Mouse (Mus musculus) kidney, postnatal 10 days (tissue): ENCODE results near the gene Ces1b.

Experiments used
- DNase-seq: peaks from one replicate; pipeline ENCODE4 v3.0.0; 2021; ENCODE audit warnings: mixed read lengths

Gene Ces1b

DNA sequence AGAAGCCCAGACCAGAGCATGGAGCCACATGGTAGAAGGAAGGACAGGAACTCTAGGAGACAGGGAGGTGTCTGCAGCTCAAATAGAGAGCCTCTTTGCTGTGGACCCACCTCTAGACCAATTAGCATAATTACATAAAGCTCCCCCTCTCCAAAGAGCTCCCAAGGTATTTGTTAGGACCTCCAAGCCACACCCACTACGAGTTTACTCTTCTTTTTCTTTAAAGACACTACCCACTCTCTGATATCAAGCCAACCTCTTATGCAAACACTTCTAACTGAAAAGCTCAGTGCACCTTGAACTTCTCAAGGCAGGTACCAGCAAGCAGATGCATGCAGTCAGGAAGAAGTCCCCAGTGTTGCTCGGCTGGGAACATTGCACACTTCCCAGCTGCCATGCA lies at the start of gene Ces1b:
Ces1b (minus strand) TSS at position 131 of the 400 bp plus-strand sequence.
- no peak for DNase-seq

DNA sequence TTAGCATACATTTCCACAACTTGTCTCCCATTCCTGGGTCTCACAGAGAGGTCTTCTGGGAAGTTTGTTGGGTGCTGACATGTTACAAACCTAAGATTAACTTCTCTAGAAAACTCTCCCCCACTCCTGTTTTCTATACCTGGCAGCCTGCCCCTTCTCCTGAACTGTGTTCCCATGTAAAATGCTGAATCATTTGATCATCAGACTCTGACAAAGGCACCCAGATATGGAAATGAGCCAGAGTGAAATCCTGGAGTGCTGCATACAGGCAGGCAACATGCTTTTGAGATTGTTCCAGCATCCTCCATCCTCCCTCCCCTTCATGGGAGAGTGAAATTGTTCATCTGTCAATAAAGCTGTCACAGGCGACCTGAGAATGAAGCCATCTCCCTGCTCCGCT lies 46.7 kb upstream of the Ces1b start:
- no peak for DNase-seq

DNA sequence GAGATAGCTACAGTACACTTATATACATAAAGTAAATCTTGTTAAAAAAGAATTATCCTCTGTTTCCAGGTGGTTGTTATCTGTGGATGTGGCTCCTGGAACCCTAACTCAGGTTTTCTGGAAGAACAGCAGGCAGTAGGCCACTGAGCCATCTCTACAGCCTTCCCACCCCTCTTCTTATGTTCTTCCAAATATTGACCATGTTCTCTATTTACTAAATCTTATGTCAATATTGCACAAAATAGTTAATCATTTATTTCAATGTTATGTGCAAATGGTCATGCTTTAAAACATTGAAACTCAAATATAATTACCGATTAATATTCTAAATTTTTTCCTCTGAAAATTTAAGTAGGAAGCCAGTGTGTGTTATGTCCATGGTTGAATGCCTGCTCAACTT lies 42.2 kb upstream of the Ces1b start:
- no peak for DNase-seq

DNA sequence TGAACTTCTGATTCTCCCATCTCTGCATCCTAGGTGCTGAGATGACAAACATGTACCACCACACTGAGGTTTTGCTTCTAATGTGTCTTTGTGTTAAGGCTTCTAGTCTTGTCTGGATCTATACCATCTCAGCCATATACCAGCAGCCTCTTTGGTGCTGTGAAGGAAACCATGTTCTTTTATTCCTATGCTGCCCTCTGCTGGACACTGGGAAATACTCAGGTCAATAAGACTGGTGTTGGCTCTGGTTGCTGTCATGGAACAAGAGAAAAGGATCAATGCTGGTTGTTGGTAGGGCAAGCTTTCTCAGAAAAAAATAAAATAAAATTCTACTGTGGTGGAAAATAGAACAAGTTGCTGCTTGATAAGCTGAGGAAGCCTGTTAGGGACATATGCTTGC lies 15.6 kb upstream of the Ces1b start:
- DNase-seq, result peak; percentile 55

DNA sequence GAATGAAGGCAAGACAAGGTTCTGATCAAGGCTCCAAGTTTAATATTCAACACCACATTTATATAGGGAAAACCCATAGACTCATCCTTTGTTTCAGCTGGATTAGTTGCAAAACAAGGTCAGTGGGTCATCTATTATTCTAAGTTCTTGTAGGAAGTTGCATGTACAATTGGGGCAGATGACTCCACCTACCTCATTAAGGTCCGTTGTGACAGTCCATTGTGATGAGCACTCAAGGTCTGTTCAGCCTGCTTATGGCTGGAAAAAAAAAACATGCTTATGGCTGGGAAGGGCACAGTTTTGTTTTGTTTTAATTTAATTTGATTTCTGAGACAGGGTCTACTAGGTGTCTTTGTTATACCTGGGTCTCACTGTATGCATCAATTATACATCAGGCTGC lies 11.5 kb upstream of the Ces1b start:
- no peak for DNase-seq

DNA sequence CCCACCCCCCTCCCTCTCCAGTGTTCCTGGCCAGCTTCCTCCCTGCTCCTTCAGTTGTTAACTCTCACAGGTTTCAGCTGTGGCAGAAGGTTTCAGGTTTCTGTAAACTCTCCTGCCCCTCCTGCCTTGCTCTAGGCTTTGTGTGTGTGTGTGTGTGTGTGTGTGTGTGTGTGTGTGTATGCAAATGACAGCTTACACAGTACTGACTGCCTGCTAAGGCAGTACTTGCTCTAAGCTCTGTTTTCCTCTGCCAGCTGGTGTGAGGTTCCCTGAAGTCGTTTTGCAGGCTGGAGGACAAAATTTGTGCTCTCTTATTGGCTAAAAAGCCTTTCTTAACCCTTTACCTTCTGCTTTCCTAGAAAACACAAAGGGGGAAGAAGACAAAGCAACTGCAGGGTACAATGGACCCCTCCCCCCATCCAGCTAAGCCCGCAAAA lies 8.9 kb upstream of the Ces1b start:
- peak; percentile 6 for DNase-seq

DNA sequence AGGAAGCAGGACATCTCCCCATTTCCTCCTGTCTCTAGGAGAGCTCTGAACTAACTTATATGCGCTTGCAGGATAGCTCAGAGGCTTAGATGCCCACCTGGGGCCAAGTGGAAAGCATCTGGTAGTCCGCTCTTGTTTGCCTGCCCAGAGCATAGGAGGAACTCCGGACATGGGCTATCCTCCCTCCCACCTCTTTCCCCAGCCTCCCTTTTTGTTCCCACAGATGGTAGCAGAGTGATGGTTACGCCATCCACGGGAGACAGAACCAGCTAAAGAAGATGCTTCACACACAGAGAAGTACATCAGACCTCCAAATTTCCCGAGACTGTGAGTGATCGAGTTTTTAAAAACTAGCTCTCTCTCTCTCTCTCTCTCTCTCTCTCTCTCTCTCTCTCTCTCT lies 8.4 kb upstream of the Ces1b start:
- no peak for DNase-seq

DNA sequence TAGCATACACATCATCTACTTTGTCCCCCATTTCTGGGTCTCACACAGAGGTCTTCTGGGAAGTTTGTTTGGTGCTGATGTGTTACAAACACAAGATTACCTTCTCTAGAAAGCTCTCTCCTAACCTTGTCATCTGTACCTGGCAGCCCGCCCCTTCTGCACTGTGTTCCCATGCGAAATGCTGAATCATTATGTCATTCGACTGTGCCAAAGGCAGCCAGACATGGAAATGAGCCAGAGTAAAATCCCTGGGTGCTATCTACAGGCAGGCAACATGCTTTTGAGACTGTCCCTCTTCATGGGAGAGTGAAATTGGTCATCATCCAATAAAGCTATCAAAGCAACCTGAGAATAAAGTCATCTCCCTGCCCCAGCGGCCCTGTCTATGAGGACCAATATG lies 4.6 kb downstream of the Ces1b start:
- DNase-seq, result no peak

DNA sequence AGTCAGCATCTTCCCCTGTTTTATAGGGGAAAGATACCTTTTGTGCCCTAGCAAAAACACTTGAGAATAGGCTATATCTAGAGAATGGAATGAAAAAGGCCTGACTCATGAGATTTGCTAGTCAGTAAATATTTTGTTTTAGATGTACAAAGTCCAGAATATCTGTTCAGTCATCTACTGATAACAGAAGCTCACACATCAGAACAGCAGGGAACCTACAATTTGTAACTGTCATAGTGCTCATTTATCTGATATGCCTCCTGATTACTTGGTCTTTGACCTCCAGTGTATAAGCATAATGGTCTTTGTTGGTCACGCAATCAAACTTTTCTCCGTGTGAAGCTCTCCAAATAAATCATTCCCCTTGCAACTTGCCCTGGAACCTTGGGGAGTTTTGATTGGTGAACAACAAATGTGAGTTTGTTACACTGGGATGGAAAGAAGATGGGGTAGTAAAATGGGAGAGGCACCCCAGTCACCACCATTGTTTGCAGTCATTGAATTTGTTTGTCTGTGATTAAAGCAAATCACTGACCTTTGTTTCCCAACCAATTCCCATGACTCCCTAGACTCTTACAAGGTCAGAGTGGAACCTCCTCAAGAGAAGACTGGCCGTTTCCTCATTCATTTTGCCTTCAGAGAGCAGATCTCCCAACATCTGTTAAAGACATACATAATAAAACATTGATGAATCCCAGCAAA lies 16.2 kb downstream of the Ces1b start:
- no peak for DNase-seq

DNA sequence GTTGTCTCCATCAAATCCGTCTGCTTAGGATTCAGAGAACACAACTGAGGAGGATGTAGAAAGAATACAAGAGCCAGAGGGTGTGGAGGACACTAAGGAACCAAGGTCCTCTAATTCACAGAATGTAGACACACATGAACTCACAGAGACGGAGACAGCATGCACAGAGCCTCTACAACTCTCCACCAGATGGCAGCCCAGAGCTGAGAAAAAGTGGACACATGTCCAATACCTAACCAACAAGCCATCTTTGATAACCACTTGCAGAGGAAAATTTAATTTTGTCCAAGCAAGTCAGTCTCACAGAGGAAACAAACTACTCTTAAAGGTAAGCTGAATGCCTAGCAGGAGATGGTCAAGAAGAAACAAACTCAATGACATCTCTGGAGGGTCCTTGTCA lies 20.6 kb downstream of the Ces1b start:
- DNase-seq, result peak; percentile 78

DNA sequence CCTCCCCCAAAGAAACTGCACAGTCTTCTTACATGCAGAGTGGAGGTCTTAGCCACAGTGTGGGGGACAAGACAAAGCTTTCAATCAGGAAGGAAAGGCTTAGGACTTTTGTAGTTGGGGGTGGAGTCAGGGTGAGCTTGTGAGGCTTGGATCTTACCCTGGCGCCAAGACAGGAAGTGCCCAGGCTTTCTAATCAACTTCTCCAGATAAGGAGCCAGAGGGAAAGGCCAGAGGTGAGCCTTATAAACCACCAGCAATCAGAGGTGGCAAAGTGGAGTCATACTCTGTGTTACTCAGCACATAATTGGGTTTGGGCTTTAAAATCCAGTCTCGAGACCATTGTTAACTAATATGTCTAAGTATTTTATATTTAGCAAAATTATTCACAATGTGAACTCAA lies 24.6 kb downstream of the Ces1b start:
- DNase-seq, result no peak

DNA sequence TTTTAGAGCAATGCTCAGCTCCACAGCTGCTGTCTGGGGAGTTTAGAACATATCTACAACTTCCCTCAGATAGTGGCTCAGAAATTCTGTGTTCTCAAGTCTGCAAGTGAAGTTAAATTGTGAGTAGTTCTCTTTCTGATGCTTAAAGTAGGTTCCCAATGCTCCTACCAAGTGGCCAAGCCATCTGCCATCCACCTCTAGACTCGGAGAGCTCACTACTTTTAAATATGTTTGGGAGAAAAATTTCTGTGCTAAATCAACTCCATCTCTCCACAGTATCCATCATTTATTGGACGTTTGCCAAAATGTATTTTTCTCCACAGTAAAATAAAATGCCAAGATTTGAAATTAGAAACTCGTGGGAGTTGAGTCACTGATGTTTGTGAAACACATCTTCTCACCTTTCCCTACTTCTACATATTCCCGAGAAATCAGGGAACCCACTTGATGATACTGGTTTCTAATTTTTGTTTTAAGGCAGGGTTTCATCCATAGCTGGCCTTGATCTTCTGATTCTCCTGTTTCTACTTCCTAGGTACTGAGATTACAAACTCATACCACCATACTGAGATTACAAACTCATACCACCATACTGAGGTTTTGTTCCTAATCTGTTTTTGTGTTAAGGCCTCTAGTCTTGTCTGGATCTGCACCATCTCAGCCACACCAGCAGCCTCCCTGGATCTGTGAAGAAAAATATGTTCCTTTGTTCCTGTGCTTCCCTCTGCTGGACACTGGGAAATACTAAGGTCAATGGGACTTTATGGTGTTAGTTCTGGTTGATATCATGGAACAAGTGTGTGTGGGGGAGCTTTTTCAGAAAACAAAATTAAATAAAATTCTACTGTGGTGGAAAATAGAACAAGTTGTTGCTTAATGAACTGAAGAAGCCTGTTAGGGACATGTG lies 31.1 kb downstream of the Ces1b start:
- DNase-seq, result peak; percentile 7

DNA sequence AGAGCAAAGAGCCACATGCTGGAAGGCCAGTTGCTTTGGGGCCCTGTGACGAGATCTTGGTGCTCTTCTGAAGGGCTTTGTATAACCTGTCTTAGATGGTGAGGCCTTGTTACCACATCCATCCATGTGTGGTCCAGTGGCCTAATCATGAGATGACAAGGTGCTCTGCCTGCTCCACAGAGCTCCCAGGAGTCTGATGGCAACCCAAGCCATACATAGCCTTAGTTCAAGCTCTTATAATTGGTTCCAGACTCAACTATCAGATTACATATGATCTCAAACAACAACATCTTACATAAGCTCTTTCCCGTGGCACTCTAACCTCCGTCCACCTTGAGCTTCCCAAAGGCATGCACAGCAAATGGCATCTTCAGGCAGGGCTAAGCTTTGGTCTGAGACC lies 31.7 kb downstream of the Ces1b start, which contains the start of gene Ces1a:
Ces1a (minus strand) TSS at position 101 of the 400 bp plus-strand sequence.
- no peak for DNase-seq

DNA sequence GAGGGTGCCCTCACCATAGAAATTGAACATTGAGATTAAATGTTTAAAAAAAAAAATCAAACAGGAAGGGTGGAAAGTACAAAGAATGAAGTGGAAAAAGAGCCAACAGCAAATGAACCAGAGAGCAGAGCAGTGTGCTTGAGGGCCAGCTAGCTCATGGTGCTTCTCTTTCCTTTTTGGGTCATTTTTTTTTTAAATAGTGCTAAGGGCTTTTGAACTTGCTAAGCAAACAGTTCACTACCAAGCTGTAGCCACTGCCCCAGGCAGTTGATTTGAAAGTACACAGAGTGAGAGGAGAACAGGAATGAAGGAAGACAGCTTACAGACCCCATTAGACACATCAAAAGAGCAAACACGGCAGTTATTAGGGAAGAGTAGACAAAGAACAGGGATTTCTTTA lies 36.7 kb downstream of the Ces1b start:
- no peak for DNase-seq

DNA sequence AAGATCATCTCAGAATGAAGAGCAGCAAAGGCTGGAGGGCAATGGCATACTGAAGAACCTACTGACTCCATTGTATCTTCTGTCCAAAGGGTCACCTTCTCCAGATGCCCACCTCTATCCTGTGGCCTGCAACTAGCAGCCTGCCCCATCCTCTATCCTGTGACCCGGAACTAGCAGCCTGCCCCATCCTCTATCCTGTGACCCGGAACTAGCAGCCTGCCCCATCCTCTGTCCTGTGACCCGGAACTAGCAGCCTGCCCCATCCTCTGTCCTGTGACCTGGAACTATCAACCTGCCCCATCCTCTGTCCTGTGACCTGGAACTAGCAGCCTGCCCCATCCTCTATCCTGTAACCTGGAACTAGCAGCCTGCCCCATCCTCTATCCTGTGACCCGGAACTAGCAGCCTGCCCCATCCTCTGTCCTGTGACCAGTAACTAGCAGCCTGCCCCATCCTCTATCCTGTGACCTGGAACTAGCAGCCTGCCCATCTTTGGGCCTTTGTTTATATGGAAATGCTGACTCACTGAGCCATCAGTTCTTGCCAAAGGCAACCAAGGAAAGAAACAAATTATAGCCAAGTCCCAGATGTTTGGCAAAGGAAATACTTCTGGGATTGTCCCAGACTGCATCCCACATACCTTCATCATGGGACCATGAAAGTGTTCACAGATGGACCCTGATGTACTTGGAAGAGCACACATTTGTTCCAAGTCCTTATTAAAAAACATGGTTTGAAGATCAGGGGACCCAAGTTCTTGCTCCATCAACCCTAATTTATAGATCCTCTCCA lies 38.8 kb downstream of the Ces1b start:
- DNase-seq, result no peak

DNA sequence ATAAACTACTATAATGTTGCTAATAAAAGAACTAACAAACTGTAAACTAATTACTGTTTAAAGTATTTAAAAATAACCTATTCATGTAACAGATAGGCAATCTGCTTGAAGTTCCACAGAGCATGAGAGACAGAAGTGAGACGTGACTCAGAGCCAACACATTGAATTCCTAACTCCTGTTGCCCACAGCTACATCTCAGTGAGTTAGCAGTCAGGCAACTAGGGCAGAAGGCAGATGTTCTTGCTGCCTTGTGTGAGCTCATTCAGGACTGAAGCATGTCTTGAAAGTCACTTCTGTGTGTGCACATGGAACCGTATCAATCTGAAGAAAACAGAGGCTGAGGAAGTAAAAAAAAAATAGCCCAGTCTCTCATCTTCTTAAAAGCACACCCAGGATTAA lies 39.6 kb downstream of the Ces1b start:
- DNase-seq, result no peak

DNA sequence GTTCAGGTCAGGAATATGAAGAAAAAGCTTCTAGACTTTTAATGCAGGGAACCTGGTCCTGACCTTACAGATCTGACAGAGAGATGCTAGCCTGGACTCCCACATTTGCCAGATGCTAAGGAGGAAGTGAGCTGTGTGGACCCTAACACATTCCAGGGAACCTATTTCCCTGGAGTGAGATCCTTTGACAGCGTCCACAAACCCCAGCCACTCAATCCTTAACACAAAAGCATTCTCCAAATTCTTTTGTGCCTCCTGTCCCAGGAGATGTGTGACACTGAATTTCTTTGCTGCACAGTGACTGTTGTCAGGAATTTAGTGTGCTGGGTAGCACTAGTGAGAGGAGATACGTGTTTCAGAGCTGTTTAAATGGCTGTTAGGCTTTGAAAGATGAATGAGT lies 41.0 kb downstream of the Ces1b start:
- no peak for DNase-seq

DNA sequence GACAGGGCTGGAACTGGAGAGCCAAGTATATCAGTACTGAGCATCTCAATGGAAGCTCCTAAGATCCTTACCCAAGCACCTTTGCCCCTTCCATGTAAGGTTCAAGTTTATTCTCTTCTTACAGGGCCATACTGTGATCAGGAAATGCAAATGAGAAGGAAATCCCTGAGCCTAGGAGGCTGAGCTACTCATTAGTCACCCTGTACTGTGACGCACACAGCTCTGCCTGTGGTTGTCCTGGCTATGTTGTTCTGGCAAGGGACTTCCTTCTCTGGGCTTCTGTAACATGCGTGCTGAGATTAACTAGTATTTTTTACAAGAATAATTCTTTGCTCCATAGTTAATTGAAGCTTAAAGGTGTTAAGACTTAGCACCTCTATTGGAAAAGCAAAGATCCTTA lies 49.2 kb downstream of the Ces1b start:
- DNase-seq, result no peak

DNA sequence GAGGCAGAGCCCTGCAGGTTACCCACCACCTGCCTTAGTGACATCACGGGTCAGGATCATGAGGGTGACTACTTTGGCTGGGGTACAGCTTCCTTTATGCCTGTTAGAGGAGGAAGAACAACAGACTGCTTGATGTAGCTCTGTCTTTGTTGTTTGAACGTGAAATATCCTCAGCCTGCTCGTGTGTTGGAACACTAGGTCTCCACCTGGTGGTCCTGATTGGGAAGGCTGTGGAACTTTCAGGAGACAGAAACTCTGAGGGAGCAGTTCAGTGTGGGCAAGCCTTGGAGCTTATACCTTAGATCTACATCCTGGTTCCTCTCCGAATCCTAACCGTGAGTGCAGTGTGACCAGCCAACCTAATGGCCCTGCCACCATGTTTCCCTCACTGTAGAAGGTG lies 58.1 kb downstream of the Ces1b start:
- no peak for DNase-seq

DNA sequence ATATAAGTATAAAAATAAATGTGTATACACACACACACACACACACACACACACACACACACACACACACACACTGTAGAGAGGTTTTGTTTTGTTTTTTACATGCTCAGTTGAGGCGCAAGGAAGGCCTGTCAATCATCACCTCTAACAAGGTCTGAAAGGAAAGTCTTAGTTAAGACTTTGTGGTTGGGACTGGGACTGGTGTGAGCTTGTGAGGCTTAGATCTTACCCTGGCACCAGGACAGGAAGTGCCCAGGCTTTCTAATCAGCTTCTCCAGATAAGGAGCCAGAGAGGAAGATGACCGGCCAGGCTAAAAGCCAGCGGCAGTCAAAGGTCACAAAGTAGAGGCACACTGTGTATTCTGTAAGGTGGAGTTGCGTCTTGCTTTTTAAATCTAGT lies 65.5 kb downstream of the Ces1b start:
- DNase-seq, result no peak

DNA sequence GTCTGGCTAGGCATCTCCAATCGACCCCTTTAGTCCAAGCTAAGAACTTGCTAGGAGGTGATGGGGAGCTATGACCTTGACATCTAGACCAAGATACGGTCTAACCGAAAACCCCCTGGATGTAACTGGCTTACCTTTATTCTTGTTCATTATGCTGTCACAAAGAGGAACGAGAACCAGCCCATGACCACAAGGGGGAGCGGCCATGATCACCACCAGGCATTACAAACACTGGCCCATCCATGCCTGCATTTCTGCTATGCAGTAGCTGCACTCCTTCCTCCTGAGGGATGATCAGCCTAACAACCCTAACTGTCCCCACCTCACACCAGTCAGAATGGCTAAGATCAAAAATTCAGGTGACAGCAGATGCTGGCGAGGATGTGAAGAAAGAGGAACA lies 67.6 kb downstream of the Ces1b start:
- DNase-seq, result peak; percentile 13

DNA sequence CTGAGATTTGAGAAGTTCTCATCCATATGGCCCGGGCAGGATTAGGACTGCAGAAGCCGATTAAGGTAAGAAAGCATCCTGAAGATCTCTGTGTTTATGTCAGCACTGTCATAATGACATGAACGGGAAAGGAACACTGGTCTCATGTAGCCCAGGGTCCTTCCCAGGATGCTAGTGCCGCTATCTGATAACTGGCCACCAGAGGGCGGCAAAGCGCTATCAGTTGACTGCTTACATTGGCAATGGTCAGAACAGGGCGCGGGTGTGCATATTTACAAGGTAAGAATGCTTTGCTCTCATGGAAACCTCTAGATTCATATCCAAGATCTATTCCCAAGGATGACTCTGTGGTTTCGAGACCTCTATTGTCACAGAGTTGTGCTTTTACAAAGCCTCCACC lies 68.4 kb downstream of the Ces1b start:
- peak; percentile 92 for DNase-seq

DNA sequence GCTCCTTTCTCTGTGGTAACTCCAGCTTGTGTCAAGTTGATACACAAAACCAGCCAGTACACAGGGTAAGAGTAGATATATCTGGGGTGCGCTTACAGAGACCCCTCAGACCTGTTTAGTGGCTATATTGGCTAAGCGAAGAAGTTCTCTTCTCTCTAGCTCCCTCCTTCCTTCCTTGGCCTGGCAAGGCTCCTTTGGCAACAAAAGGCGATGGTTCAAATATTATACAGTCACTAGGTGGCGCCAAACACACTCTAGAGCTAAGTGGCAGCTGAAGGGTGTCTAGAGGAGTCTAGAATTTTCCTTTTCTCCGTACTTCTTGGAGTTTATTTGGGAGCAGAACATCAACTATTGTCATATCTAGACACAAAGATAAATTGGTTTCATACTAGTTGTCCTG lies 69.5 kb downstream of the Ces1b start:
- peak; percentile 63 for DNase-seq
